Mouse (Mus musculus): ENCODE measurements around the gene Myom1.

Myom1 gene

GRCm38 (mm10) chr17:71114282-71114681 is 111.8 kb downstream of the Myom1 start:
- H3K4me1 ChIP-seq (replicated peaks; ENCODE audit: low read depth, low read length): peaks cover 8% of the 10 kb centered on the region; the same call in 1 of the 2 replicates
- TF ChIP-seq NANOG (IDR thresholded peaks at IDR 0.05; ENCODE audit: borderline replicate concordance, low read length) (no peak), POU5F1 (IDR thresholded peaks at IDR 0.05; ENCODE audit: borderline replicate concordance, low read length) (no peak), CTCF (conservative IDR thresholded peaks at IDR 0.05; ENCODE audit: low read length) (no peak)
- no peaks in the 10 kb centered on the region for H3K9me3 ChIP-seq (ENCODE audit: low read length)
- H3K4me3 ChIP-seq (replicated peaks; ENCODE audit: low read length): no peak overlapping the region
- no peaks in the 10 kb centered on the region for H3K27me3 ChIP-seq (ENCODE audit: insufficient read depth, low read length)
- no peaks in the 10 kb centered on the region for H3K36me3 ChIP-seq (ENCODE audit: insufficient read depth, low read length)

GRCm38 (mm10) chr17:71117956-71118355 is 115.5 kb downstream of the Myom1 start:
- peaks cover 8% of the 10 kb centered on the region; the same call in 1 of the 2 replicates for H3K4me1 ChIP-seq (replicated peaks; ENCODE audit: low read depth, low read length)
- TF ChIP-seq POU5F1 (IDR thresholded peaks at IDR 0.05; ENCODE audit: borderline replicate concordance, low read length) (no peak), CTCF (conservative IDR thresholded peaks at IDR 0.05; ENCODE audit: low read length) (no peak), NANOG (IDR thresholded peaks at IDR 0.05; ENCODE audit: borderline replicate concordance, low read length) (no peak)

GRCm38 (mm10) chr17:71118607-71119006 is 116.2 kb downstream of the Myom1 start:
- Histone ChIP-seq H3K4me3 (replicated peaks; ENCODE audit: low read length) (no peak overlapping the region), H3K27me3 (ENCODE audit: insufficient read depth, low read length) (no peaks in the 10 kb centered on the region), H3K9me3 (ENCODE audit: low read length) (no peaks in the 10 kb centered on the region), H3K4me1 (replicated peaks; ENCODE audit: low read depth, low read length) (peaks cover 8% of the 10 kb centered on the region; the same call in 1 of the 2 replicates), H3K36me3 (ENCODE audit: insufficient read depth, low read length) (no peaks in the 10 kb centered on the region)
- no peak for TF ChIP-seq POU5F1 (IDR thresholded peaks at IDR 0.05; ENCODE audit: borderline replicate concordance, low read length)
- TF ChIP-seq NANOG (IDR thresholded peaks at IDR 0.05; ENCODE audit: borderline replicate concordance, low read length): peak; percentile 54; the same call in 1 of the 2 replicates
- no peak for TF ChIP-seq CTCF (conservative IDR thresholded peaks at IDR 0.05; ENCODE audit: low read length)

More at GRCm38 (mm10) chr17:71117956-71118355, 115.5 kb downstream of the Myom1 start:
- no peaks in the 10 kb centered on the region for H3K9me3 ChIP-seq (ENCODE audit: low read length)
- no peak overlapping the region for H3K4me3 ChIP-seq (replicated peaks; ENCODE audit: low read length)
- H3K36me3 ChIP-seq (ENCODE audit: insufficient read depth, low read length): no peaks in the 10 kb centered on the region
- no peaks in the 10 kb centered on the region for H3K27me3 ChIP-seq (ENCODE audit: insufficient read depth, low read length)

GRCm38 (mm10) chr17:71120626-71121025 is 118.2 kb downstream of the Myom1 start:
- Histone ChIP-seq H3K9me3 (ENCODE audit: low read length) (no peaks in the 10 kb centered on the region), H3K4me3 (replicated peaks; ENCODE audit: low read length) (no peak overlapping the region), H3K4me1 (replicated peaks; ENCODE audit: low read depth, low read length) (peaks cover 10% of the 10 kb centered on the region; the same call in 1 of the 2 replicates), H3K36me3 (ENCODE audit: insufficient read depth, low read length) (no peaks in the 10 kb centered on the region), H3K27me3 (ENCODE audit: insufficient read depth, low read length) (peaks cover 3% of the 10 kb centered on the region; the same call in 1 of the 2 replicates)
- TF ChIP-seq POU5F1 (IDR thresholded peaks at IDR 0.05; ENCODE audit: borderline replicate concordance, low read length): no peak
- TF ChIP-seq NANOG (IDR thresholded peaks at IDR 0.05; ENCODE audit: borderline replicate concordance, low read length): no peak
- no peak for TF ChIP-seq CTCF (conservative IDR thresholded peaks at IDR 0.05; ENCODE audit: low read length)

GRCm38 (mm10) chr17:71124061-71124670 is 121.7 kb downstream of the Myom1 start:
- Histone ChIP-seq H3K4me3 (replicated peaks; ENCODE audit: low read length) (no peak overlapping the region), H3K36me3 (ENCODE audit: insufficient read depth, low read length) (no peaks in the 10 kb centered on the region), H3K9me3 (ENCODE audit: low read length) (no peaks in the 10 kb centered on the region), H3K27me3 (ENCODE audit: insufficient read depth, low read length) (peaks cover 23% of the 10 kb centered on the region), H3K4me1 (replicated peaks; ENCODE audit: low read depth, low read length) (peaks cover 7% of the 10 kb centered on the region)
- TF ChIP-seq NANOG (IDR thresholded peaks at IDR 0.05; ENCODE audit: borderline replicate concordance, low read length) (no peak), POU5F1 (IDR thresholded peaks at IDR 0.05; ENCODE audit: borderline replicate concordance, low read length) (no peak), CTCF (conservative IDR thresholded peaks at IDR 0.05; ENCODE audit: low read length) (no peak)

- Histone ChIP-seq H3K27me3 (ENCODE audit: insufficient read depth, low read length) (peaks cover 23% of the 10 kb centered on the region), H3K4me1 (replicated peaks; ENCODE audit: low read depth, low read length) (peaks cover 7% of the 10 kb centered on the region), H3K9me3 (ENCODE audit: low read length) (no peaks in the 10 kb centered on the region), H3K36me3 (ENCODE audit: insufficient read depth, low read length) (no peaks in the 10 kb centered on the region), H3K4me3 (replicated peaks; ENCODE audit: low read length) (no peak overlapping the region)
- TF ChIP-seq CTCF (conservative IDR thresholded peaks at IDR 0.05; ENCODE audit: low read length) (no peak), POU5F1 (IDR thresholded peaks at IDR 0.05; ENCODE audit: borderline replicate concordance, low read length) (no peak), NANOG (IDR thresholded peaks at IDR 0.05; ENCODE audit: borderline replicate concordance, low read length) (no peak)
These were observed 122.2 kb downstream of the Myom1 start for GRCm38 (mm10) chr17:71124674-71125073.

- TF ChIP-seq NANOG (IDR thresholded peaks at IDR 0.05; ENCODE audit: borderline replicate concordance, low read length) (no peak), CTCF (conservative IDR thresholded peaks at IDR 0.05; ENCODE audit: low read length) (no peak)
- no peaks in the 10 kb centered on the region for H3K9me3 ChIP-seq (ENCODE audit: low read length)
- H3K27me3 ChIP-seq (ENCODE audit: insufficient read depth, low read length): peaks cover 23% of the 10 kb centered on the region
- no peak overlapping the region for H3K4me3 ChIP-seq (replicated peaks; ENCODE audit: low read length)
- no peaks in the 10 kb centered on the region for H3K36me3 ChIP-seq (ENCODE audit: insufficient read depth, low read length)
- peaks cover 7% of the 10 kb centered on the region for H3K4me1 ChIP-seq (replicated peaks; ENCODE audit: low read depth, low read length)
These were observed 123.1 kb downstream of the Myom1 start for GRCm38 (mm10) chr17:71125519-71125918.

GRCm38 (mm10) chr17:71126001-71126400 is 123.6 kb downstream of the Myom1 start:
- no peak overlapping the region for H3K4me3 ChIP-seq (replicated peaks; ENCODE audit: low read length)

More at GRCm38 (mm10) chr17:71126001-71126400, 123.6 kb downstream of the Myom1 start:
- Histone ChIP-seq H3K4me1 (replicated peaks; ENCODE audit: low read depth, low read length) (peaks cover 7% of the 10 kb centered on the region), H3K36me3 (ENCODE audit: insufficient read depth, low read length) (no peaks in the 10 kb centered on the region), H3K9me3 (ENCODE audit: low read length) (no peaks in the 10 kb centered on the region), H3K27me3 (ENCODE audit: insufficient read depth, low read length) (peaks cover 23% of the 10 kb centered on the region)
- TF ChIP-seq CTCF (conservative IDR thresholded peaks at IDR 0.05; ENCODE audit: low read length): no peak
